Mouse (Mus musculus): ENCODE data around the gene Rrp7a.
"Not testable (repeated sequence)": the region's sequence is repeated elsewhere in the genome, so short reads cannot be mapped to it uniquely, and the experiment has no call there.

The Rrp7a gene

DNA sequence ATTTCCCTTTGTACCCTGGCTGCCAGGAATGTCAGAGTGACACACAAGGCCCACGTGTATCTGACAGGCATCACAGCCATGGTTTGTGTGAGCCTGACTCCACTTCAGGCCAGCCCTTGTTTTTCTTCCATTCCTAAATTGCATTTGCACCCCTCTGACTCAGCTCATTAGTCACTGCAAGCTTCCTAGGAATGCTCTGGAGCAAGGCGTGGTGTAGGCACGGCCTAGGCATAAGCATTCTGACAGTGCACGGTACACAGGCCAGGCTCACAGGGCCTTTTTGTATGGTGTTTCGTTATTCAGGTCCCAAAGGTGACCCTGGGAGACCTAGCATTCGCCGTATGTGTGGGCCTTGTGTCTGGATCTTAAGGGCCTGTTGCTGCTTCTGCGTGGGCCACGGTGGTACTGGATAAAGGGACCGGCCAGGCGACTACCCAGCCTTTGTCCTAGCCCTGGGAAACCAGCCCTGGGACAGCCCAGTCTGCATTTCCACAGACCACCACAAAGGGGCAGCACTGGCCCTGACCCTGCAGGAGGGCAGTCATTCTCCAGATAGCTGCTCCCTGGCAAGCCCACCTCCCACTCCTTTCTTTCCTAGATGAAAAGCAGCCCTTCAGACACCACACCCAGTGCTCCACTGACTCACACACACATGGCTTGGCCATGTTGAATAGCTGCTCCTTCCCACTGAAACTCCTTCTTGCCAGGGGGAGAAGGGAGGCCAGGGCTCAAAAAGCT, 34.5 kb upstream of the Rrp7a start:
- in situ Hi-C loops (cut with MboI, MseI) = no loop called here

- in situ Hi-C loops (cut with MboI, MseI) = no loop called here
Measured at GRCm38 (mm10) chr15:83155672-83156419, 33.2 kb upstream of the Rrp7a start.

GRCm38 (mm10) chr15:83154309-83154708, 31.7 kb upstream of the Rrp7a start:
- in situ Hi-C loops (cut with MboI, MseI) = no loop called here

DNA sequence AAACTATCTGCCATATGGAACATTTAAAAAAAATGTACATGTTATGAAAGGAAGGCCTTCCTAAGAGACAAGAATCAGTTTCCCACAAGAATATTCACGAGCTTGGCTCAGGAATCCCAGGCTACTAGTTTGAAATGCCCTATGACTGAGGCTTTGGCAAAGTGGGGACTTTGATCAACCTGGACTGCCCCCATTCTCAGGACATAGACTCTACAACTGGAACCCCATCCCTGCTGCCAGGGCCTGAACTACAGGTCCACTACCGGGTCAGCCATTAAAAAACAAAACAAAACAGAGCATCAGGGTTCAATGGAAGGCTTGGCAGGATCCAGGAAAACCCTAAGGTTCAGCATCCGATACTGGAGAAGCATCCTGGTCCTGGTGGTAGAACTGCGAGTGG, 28.1 kb upstream of the Rrp7a start:
- in situ Hi-C loops (cut with MboI, MseI) = no loop called here

- in situ Hi-C loops (cut with MboI, MseI) = no loop called here
Measured at GRCm38 (mm10) chr15:83150073-83150442, 27.5 kb upstream of the Rrp7a start.

- in situ Hi-C loops (cut with MboI, MseI) = no loop called here
Measured at GRCm38 (mm10) chr15:83149196-83150072, 26.8 kb upstream of the Rrp7a start, which contains the start of gene Poldip3. TSS of gene Poldip3 (minus strand) at chr15:83149384.

DNA sequence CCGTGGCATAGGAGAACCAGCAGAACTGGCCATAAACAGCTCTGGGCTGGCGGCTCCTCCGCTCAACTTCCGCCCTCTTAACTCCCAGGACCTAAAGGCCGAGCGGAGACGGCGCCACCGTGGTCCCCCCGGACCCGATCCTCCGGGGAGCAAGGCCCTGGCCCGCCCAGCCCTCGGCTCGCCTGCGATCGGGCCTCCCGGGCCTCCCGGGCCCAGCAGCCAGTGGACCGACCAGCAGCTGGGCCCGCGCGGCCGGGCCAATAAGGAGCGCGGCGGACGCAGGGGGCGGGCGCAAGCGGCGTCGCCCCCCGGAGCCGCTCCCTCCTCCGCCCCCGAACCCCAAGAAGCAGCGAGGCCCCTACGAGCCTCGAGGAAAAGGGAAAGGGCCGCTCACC, 26.2 kb upstream of the Rrp7a start:
- in situ Hi-C loops (cut with MboI, MseI) = no loop called here

- in situ Hi-C loops (cut with MboI, MseI) = no loop called here
Measured at GRCm38 (mm10) chr15:83148395-83148794, 25.8 kb upstream of the Rrp7a start.

DNA sequence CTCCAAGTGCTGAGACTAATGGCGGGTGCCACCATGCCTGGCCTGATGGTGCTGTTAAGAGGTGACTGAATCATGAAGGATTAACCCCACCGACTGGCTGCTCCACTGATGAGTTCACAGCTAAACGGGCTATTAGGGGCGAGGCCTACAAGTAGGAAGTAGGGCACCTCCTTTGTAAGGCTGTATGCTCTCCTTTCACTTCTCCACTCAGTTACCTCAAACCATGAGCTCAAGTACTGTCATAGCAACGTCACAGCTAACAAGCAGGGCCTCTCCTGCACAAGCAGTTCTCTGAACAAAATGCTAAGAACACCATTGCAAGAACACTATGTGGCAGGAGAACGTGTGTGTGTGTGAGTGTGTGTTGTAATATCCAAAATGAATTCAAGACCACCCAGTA, 22.9 kb upstream of the Rrp7a start:
- in situ Hi-C loops (cut with MboI, MseI) = no loop called here

DNA sequence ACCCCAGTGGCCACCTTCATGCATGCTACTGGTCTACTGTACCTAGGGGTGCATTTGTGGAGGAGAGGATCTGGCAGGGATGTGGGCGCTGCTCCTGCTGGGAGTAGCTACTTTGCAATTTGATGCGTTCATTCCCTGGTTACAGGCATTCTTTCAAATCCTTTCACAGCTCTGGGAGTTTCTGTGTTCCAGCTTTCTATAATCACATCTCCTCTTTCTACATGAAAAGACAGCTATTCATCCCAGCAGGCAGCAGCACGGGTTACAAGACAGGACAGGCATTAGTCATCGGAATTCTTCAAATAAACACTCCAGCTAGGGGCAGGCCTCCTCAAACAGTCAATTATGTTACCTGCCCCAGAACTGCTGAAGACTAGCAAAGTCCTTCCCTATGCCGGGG, 20.3 kb upstream of the Rrp7a start:
- in situ Hi-C loops (cut with MboI, MseI) = no loop called here

DNA sequence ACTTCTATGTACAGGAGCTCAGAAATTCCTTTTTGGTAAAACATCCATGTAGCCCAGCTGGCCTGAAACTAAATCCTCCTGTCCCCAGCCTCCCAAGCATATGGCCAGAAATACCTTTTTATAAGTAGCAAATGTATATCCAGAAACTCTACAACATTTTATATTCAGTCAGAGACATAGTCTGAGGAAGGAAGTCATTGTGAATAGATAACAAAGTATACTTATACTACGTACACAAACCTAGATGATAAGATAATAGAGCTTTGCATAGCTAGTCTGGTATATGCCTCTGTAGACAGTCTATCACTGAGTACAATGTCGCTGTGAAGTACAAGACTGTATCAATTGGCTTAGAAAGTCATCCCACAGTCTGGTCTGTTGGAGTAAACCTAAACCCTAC, 13.1 kb upstream of the Rrp7a start:
- in situ Hi-C loops (cut with MboI, MseI) = no loop called here

DNA sequence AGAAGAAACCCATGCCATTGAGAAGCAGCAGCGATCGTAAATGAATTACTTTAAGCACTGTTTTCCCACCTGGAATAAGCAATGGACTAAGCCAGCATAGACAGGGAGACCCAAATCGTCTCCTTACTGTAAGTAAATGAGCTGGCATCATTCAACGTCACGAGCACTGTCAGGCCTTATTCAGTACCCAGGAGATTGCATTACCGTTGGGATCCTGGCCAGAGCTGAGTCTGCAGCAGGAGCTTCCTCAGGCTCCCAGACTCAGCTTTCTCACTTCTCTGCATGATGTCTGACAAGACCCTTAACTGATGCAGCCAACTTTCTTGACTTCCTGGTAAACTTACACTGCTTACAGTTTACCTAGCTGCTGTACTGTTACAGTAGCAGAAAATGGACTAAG, 12.1 kb upstream of the Rrp7a start:
- in situ Hi-C loops (cut with MboI, MseI) = no loop called here

DNA sequence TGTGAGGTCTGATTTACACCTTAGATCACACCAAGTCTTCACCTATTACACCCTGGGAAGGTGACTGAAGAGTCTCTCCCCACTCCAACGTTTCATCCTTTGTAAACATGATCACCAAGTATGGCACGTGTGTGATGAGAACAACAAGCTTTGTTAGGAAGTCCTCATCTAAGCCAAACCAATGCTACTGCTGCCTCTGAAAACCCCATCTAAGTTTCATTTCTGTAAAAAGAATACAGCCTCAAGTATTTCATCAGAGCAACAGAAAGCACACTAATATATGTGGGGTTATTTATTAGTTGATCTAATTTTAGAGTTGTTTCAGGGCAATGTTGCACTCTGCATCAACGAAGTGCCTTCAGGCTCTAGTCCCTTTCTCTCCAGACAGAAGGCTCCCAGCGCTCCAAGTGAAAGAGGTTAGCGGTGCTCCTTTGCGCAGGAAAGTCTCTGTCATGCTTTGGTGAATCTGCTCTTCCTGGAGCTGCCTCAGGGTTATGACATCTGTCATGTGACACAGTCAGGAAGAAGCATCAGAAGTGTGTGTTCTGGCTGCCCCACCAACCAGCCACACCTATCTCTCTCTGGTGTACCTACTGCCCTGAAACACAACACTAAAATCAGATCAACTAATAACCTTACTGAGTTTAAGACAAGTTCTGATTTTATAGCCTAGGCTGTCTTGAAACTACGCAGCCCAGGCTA, 7.1 kb upstream of the Rrp7a start:
- in situ Hi-C loops (cut with MboI, MseI) = no loop called here

DNA sequence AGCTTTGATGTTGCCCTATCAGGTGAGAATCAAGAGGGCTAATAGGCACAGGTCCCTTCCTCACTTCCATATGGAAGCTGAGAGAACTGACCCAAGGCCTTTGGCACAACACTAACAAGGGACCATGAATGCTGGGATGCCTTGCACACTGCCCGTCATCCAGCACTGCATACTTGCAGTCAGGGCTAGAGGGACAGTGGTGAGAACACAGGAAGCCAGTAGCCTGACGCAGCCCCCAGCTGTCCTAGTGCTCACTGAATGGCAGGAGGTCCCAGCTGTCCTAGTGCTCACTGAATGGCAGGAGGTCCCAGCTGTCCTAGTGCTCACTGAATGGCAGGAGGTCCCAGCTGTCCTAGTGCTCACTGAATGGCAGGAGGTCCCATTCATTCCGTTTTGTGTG, 4.4 kb upstream of the Rrp7a start:
- in situ Hi-C loops (cut with MboI, MseI) = not testable (repeated sequence)

GRCm38 (mm10) chr15:83126582-83126981, 4.0 kb upstream of the Rrp7a start:
- in situ Hi-C loops (cut with MboI, MseI) = no loop called here

DNA sequence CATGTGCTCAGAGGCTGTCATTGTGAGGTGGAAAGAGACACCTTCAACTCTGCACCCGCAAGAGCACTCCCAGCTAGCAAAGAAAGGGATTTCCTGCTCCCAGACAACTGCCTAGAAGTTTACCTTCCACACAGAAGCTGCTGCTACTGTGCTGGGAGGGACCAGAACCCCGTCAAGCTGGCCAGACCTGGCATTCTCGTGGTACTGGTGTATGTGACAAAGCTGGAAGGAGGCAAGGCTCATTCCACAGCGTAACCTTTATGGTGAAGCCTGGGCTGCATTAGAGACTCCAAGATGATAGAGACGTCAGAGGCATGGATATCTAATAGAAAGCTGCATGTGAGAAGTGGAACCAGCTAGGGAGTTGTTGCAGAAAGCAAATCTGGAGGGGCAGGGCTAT, 2.0 kb upstream of the Rrp7a start:
- in situ Hi-C loops (cut with MboI, MseI) = no loop called here

DNA sequence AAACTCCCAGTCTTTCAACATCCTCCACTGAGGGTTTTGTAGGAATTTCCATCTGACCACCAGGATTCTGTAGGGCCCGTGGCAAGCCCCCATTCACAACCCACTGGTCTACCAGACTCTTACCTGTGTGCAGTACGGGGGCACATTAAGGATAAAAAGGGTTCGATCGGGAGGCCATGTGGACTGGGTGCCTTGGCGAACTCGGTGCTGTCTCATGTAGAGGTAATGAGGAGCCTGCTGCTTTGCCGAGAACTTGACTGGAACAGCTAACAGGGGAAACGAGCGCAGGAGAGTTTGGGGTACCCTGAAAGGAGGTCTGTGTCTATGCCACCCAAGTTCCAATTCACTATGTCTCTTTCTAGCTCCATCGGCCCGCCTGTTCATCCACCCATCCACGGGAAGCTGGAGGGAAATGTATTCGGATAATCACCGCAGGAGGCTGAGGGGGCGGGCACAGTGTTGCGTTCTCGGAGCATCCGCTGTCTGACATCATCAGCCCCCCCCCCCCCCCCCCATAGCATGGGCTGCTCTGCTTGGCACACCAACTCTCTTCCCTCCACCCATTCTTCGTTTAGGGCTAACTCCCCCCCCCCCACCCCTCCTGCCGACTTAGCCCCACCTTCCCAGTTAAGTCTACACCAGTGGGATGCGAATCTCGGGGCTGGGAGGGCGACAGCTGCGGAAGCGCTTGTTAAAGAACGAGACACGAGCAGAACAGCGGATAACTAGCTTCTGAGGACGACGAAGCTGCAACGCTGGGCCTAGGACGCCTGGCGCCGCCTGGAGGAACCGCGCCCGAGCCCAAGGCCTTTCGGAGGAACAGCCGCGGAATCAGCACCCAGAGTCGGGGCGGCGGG, 664 bp downstream of the Rrp7a start:
- in situ Hi-C loops (cut with MboI, MseI) = no loop called here

DNA sequence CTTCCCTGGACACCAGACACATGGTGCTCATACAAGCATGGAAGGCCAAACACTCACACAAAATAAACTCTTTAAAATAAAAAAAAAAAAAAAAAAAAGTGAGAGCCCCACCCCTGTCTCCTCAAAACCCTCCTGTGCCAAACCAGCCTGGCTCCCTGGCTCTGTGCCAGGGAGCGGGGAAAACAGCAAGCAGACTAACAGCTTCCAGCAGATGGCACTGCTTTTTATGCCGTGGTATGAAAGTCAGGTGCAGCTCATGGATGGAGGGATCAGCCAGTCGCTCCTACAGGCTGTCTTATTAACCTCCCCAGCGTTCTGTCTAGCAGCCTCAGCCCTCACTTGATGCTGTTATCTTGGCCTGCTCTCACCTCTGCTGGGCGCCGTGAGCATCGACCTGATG, 4.2 kb downstream of the Rrp7a start:
- in situ Hi-C loops (cut with MboI, MseI) = no loop called here

DNA sequence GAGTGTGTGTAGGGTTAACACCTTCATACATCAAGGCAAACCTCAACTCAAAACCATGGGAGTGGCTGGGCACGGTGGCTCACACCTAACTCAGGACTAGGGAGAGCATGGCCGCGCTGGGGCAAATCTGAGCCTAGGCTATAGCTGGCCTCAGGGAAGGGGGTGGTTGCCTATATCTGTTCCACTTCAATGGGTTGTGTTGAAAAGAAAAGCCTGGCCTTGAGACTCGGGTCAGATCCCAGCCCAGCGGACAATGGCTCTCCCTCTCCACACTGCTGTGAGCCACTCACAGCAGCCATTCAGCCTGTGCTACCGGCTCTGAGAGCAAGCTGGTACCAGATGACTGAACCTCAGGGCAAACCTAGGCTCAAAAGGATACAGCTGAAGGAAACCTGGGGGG, 7.5 kb downstream of the Rrp7a start:
- in situ Hi-C loops (cut with MboI, MseI) = no loop called here

DNA sequence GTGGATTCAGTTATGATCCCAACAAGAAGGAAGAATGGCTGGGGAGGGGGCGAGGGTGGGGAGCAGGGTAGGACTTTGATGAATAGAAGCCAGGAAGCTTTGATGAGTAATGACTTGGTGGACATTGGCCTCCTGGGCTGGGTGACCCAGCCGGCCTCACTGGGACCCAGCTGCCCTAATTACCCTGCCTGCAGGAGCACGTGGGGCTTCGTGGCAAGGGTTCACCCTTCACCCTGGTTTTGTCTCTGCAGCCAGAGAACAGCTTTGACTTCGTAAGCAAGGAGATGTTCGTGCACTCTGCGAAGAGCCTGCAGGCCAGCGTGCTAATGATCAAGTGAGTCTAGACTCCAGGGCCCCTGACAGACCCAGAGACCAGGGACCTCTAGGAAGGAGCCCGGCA, 8.5 kb downstream of the Rrp7a start:
- in situ Hi-C loops (cut with MboI, MseI) = no loop called here

- in situ Hi-C loops (cut with MboI, MseI) = no loop called here
Measured at GRCm38 (mm10) chr15:83112898-83113297, 9.7 kb downstream of the Rrp7a start.

Measured in regulatory T cell (primary cell).